Mouse (Mus musculus): ENCODE measurements around the gene Tnik. TPM values are rescaled to one million over a fixed set of nuclear protein-coding genes. Genes with fewer than 3 reads are reported as not detected.

The Tnik gene
- total and polyA plus RNA-seq, 2 experiments from 2014 or later, result 61.7 to 105 TPM

- Histone ChIP-seq H3K4me2 (ENCODE audit: low read depth, low read length) (no peak overlapping the region), H3K36me3 (ENCODE audit: insufficient read depth, low read length) (no peaks in the 10 kb centered on the region)
- TF ChIP-seq CTCF (IDR thresholded peaks at IDR 0.05; ENCODE audit: low read depth), result no peak
Measured at GRCm38 (mm10) chr3:28718521-28718920, 455.5 kb downstream of the Tnik start.

GRCm38 (mm10) chr3:28721218-28721617 lies 458.2 kb downstream of the Tnik start:
- no peaks in the 10 kb centered on the region for H3K36me3 ChIP-seq (ENCODE audit: insufficient read depth, low read length)
- no peak for TF ChIP-seq CTCF (IDR thresholded peaks at IDR 0.05; ENCODE audit: low read depth)
- DNase-seq (ENCODE audit: low spot score) (no peak), ATAC-seq (no peak)
- H3K27ac ChIP-seq, result no peak overlapping the region
- WGBS, result 67% methylated on average over 5 of the region's 5 CpGs
- H3K4me1 ChIP-seq (ENCODE audit: insufficient read depth, low read length), result no peaks in the 10 kb centered on the region
- no peak overlapping the region for H3K9ac ChIP-seq (replicated peaks; ENCODE audit: low read length)
- no peaks in the 10 kb centered on the region for H3K9me3 ChIP-seq (ENCODE audit: low read length)
- H3K4me3 ChIP-seq (ENCODE audit: low read length), result no peak overlapping the region
- H3K4me2 ChIP-seq (ENCODE audit: low read depth, low read length), result no peak overlapping the region
- no peaks in the 10 kb centered on the region for H3K27me3 ChIP-seq (ENCODE audit: insufficient read depth, low read length)

More at GRCm38 (mm10) chr3:28718521-28718920, 455.5 kb downstream of the Tnik start:
- Histone ChIP-seq H3K9ac (replicated peaks; ENCODE audit: low read length) (no peak overlapping the region), H3K9me3 (ENCODE audit: low read length) (no peaks in the 10 kb centered on the region), H3K4me1 (ENCODE audit: insufficient read depth, low read length) (no peaks in the 10 kb centered on the region), H3K27me3 (ENCODE audit: insufficient read depth, low read length) (no peaks in the 10 kb centered on the region), H3K4me3 (ENCODE audit: low read length) (no peak overlapping the region), H3K27ac (no peak overlapping the region)
- 80% methylated on average over 2 of the region's 2 CpGs for WGBS
- ATAC-seq (no peak), DNase-seq (ENCODE audit: low spot score) (no peak)

GRCm38 (mm10) chr3:28721838-28722237 lies 458.8 kb downstream of the Tnik start:
- no peak for TF ChIP-seq CTCF (IDR thresholded peaks at IDR 0.05; ENCODE audit: low read depth)
- Histone ChIP-seq H3K4me1 (ENCODE audit: insufficient read depth, low read length) (no peaks in the 10 kb centered on the region), H3K4me2 (ENCODE audit: low read depth, low read length) (no peak overlapping the region), H3K27ac (no peak overlapping the region), H3K36me3 (ENCODE audit: insufficient read depth, low read length) (no peaks in the 10 kb centered on the region), H3K9me3 (ENCODE audit: low read length) (no peaks in the 10 kb centered on the region), H3K4me3 (ENCODE audit: low read length) (no peak overlapping the region), H3K27me3 (ENCODE audit: insufficient read depth, low read length) (no peaks in the 10 kb centered on the region), H3K9ac (replicated peaks; ENCODE audit: low read length) (no peak overlapping the region)
- no peak for DNase-seq (ENCODE audit: low spot score)
- peak; percentile 32; the same call in 1 of the 2 replicates for ATAC-seq
- 71% methylated on average over 7 of the region's 7 CpGs for WGBS

- ATAC-seq, result no peak
- Histone ChIP-seq H3K9me3 (ENCODE audit: low read length) (no peaks in the 10 kb centered on the region), H3K4me3 (ENCODE audit: low read length) (no peak overlapping the region), H3K9ac (replicated peaks; ENCODE audit: low read length) (no peak overlapping the region), H3K36me3 (ENCODE audit: insufficient read depth, low read length) (no peaks in the 10 kb centered on the region), H3K27me3 (ENCODE audit: insufficient read depth, low read length) (no peaks in the 10 kb centered on the region), H3K4me2 (ENCODE audit: low read depth, low read length) (no peak overlapping the region), H3K27ac (no peak overlapping the region), H3K4me1 (ENCODE audit: insufficient read depth, low read length) (no peaks in the 10 kb centered on the region)
- TF ChIP-seq CTCF (IDR thresholded peaks at IDR 0.05; ENCODE audit: low read depth), result no peak
- DNase-seq (ENCODE audit: low spot score), result no peak
Measured at GRCm38 (mm10) chr3:28722531-28722930, 459.5 kb downstream of the Tnik start.

GRCm38 (mm10) chr3:28723534-28723933 lies 460.5 kb downstream of the Tnik start:
- Histone ChIP-seq H3K27me3 (ENCODE audit: insufficient read depth, low read length) (no peaks in the 10 kb centered on the region), H3K9me3 (ENCODE audit: low read length) (no peaks in the 10 kb centered on the region), H3K4me1 (ENCODE audit: insufficient read depth, low read length) (no peaks in the 10 kb centered on the region), H3K9ac (replicated peaks; ENCODE audit: low read length) (no peak overlapping the region), H3K27ac (no peak overlapping the region), H3K4me2 (ENCODE audit: low read depth, low read length) (no peak overlapping the region), H3K4me3 (ENCODE audit: low read length) (no peak overlapping the region), H3K36me3 (ENCODE audit: insufficient read depth, low read length) (no peaks in the 10 kb centered on the region)
- ATAC-seq, result no peak
- DNase-seq (ENCODE audit: low spot score), result no peak
- WGBS, result 66% methylated on average over 6 of the region's 6 CpGs
- TF ChIP-seq CTCF (IDR thresholded peaks at IDR 0.05; ENCODE audit: low read depth), result peak; percentile 39

- H3K9me3 ChIP-seq (ENCODE audit: low read length), result no peaks in the 10 kb centered on the region
- no peak overlapping the region for H3K4me2 ChIP-seq (ENCODE audit: low read depth, low read length)
- DNase-seq (ENCODE audit: low spot score), result no peak
- H3K9ac ChIP-seq (replicated peaks; ENCODE audit: low read length), result no peak overlapping the region
- no peaks in the 10 kb centered on the region for H3K36me3 ChIP-seq (ENCODE audit: insufficient read depth, low read length)
- H3K4me3 ChIP-seq (ENCODE audit: low read length), result no peak overlapping the region
- H3K4me1 ChIP-seq (ENCODE audit: insufficient read depth, low read length), result no peaks in the 10 kb centered on the region
- H3K27me3 ChIP-seq (ENCODE audit: insufficient read depth, low read length), result no peaks in the 10 kb centered on the region
- ATAC-seq, result no peak
- H3K27ac ChIP-seq, result no peak overlapping the region
- 95% methylated on average over 13 of the region's 13 CpGs for WGBS
- TF ChIP-seq CTCF (IDR thresholded peaks at IDR 0.05; ENCODE audit: low read depth), result no peak
Measured at GRCm38 (mm10) chr3:28725203-28725602, 462.2 kb downstream of the Tnik start.

Small RNA genes lying within 50 kb of the gene (microRNA-seq; reads per million reads assigned to microRNA genes)
- 0 to 0.88 reads per million in 2 experiments for gene Mir466q
